Mouse (Mus musculus): ENCODE measurements at regions not wholly inside any gene's neighbourhood (a gene's known extent, or its start where the extent isn't known, plus 50 kb on each side); places are given as distances from the start of the nearest gene placed in this dataset.

- TF ChIP-seq ETS1 (conservative IDR thresholded peaks at IDR 0.05; ENCODE audit: low read depth, low read length) (no peak), MXI1 (IDR thresholded peaks at IDR 0.05; ENCODE audit: low read depth, low read length) (no peak)
Measured at GRCm38 (mm10) chr15:67357867-67358266, 857.2 kb upstream of the Lrrc6 start.

All from CH12.LX (cell line).